Mouse (Mus musculus) heart, adult 2 months (tissue): ENCODE results near the gene Gpr108.

ENCODE experiments used
- CTCF ChIP-seq: fragments of 200-600 bp; IDR thresholded peaks from 2 replicates; pipeline ENCODE4 v1.8.1; 2022; ENCODE audit warnings: antibody characterized with exemption, mild to moderate bottlenecking, moderate library complexity
- EP300 ChIP-seq: fragments of 200-500 bp; IDR thresholded peaks from 2 replicates; pipeline ENCODE4 v1.6.1; 2011; ENCODE audit warnings: low read depth, low read length, control low read depth; ENCODE audit not compliant: insufficient read depth
- POLR2A ChIP-seq: fragments of 200-500 bp; IDR thresholded peaks from 2 replicates; pipeline ENCODE4 v1.6.1; 2011; ENCODE audit warnings: mild to moderate bottlenecking, low read depth, low read length, control low read depth; ENCODE audit not compliant: insufficient read depth

GRCm38 (mm10) chr17:57227468-57227867, 20.8 kb downstream of the Gpr108 start:
- no peak for TF ChIP-seq EP300
- TF ChIP-seq CTCF, result no peak
- TF ChIP-seq POLR2A, result no peak
